Mouse (Mus musculus) hindbrain, postnatal 0 days (tissue): Measurements from ENCODE around the gene Rpain. TPM values are rescaled to one million over a fixed set of nuclear protein-coding genes. Genes with fewer than 3 reads are reported as not detected.

ENCODE experiments used
- ATAC-seq: fragments of 200-750 bp; cut with Nextera tagmentation; 2 replicates; pipeline ENCODE4 v1.8.0; 2017; ENCODE audit warnings: mild to moderate bottlenecking, moderate TSS enrichment, moderate library complexity
- DNase-seq: peaks from one replicate; pipeline ENCODE4 v3.0.0-alpha.2; 2015; ENCODE audit warnings: low spot score
- H3K27ac ChIP-seq: fragments of 300-500 bp; sonication (generic); 2 replicates; pipeline ENCODE4 v1.5.1; 2014; ENCODE audit warnings: mild to moderate bottlenecking
- H3K27me3 ChIP-seq: fragments of 300-500 bp; sonication (generic); 2 replicates; pipeline ENCODE4 v1.6.1; 2014; ENCODE audit warnings: low read length, mixed read lengths; ENCODE audit not compliant: insufficient read depth
- H3K36me3 ChIP-seq: fragments of 300-500 bp; sonication (generic); 2 replicates; pipeline ENCODE4 v1.6.1; 2014; ENCODE audit warnings: low read length, mixed read lengths; ENCODE audit not compliant: insufficient read depth
- H3K4me1 ChIP-seq: fragments of 300-500 bp; sonication (generic); 2 replicates; pipeline ENCODE4 v1.6.1; 2014; ENCODE audit warnings: antibody characterized with exemption, low read length, mixed read lengths; ENCODE audit not compliant: insufficient read depth
- H3K4me2 ChIP-seq: fragments of 300-500 bp; sonication (generic); 2 replicates; pipeline ENCODE4 v1.6.1; 2014; ENCODE audit warnings: low read depth, mild to moderate bottlenecking, low read length, moderate library complexity, mixed read lengths
- H3K4me3 ChIP-seq: fragments of 300-500 bp; sonication (generic); 2 replicates; pipeline ENCODE4 v1.5.1; 2014; ENCODE audit warnings: low read length
- H3K9ac ChIP-seq: fragments of 300-500 bp; sonication (generic); replicated peaks from 2 replicates; pipeline ENCODE4 v1.6.1; 2014; ENCODE audit warnings: mild to moderate bottlenecking, low read length, moderate library complexity, mixed read lengths
- H3K9me3 ChIP-seq: fragments of 300-500 bp; sonication (generic); 2 replicates; pipeline ENCODE4 v1.6.1; 2016; ENCODE audit warnings: low read length, mixed read lengths
- CTCF ChIP-seq: IDR thresholded peaks from 2 replicates; pipeline ENCODE4 v1.5.1; 2016; ENCODE audit warnings: antibody characterized with exemption, control low read depth, low read depth
- WGBS: fragments of 180-500 bp; shearing (Covaris S2); extraction: QIAGEN DNeasy Blood & Tissue Kit; methylation state at CpG from one replicate; pipeline ENCODE4 v1.1.7; 2014; 5-methylcytosine and 5-hydroxymethylcytosine counted together
- polyA plus RNA-seq: library from polyadenylated mRNA; unstranded; fragments of >200 nt; fragmentation: Nextera tagmentation; extraction: Ambion mirVana; gene quantifications from 2 replicates; pipeline ENCODE4 v1.2.1, GENCODE M21; 2015
- total RNA-seq: library from RNA; depleted of rRNA; stranded (reverse); fragments of >200 nt; gene quantifications from 2 replicates; pipeline ENCODE4 v1.2.3, GENCODE M21; 2014; rRNA removed

Rpain gene
- total and polyA plus RNA-seq, 2 experiments from 2014 or later: 17.7 to 65.8 TPM

GRCm38 (mm10) chr11:71012743-71013142 is 42.7 kb downstream of the Rpain start:
- H3K4me2 ChIP-seq: no peak overlapping the region
- no peak overlapping the region for H3K27ac ChIP-seq
- H3K9ac ChIP-seq: no peak overlapping the region
- no peak for TF ChIP-seq CTCF
- peaks cover 34% of the 10 kb centered on the region for H3K36me3 ChIP-seq
- 95% methylated on average over 7 of the region's 7 CpGs for WGBS
- H3K4me3 ChIP-seq: no peak overlapping the region
- DNase-seq: no peak
- no peak for ATAC-seq
- peaks cover 7% of the 10 kb centered on the region for H3K4me1 ChIP-seq
- no peaks in the 10 kb centered on the region for H3K9me3 ChIP-seq
- no peaks in the 10 kb centered on the region for H3K27me3 ChIP-seq

- TF ChIP-seq CTCF: no peak
- Histone ChIP-seq H3K27me3 (no peaks in the 10 kb centered on the region), H3K9me3 (no peaks in the 10 kb centered on the region), H3K9ac (no peak overlapping the region), H3K4me1 (peaks cover 16% of the 10 kb centered on the region), H3K36me3 (peaks cover 7% of the 10 kb centered on the region; the same call in 1 of the 2 replicates), H3K4me3 (no peak overlapping the region), H3K27ac (no peak overlapping the region), H3K4me2 (no peak overlapping the region)
- no peak for ATAC-seq
- WGBS: 96% methylated on average over 1 of the region's 1 CpGs
- DNase-seq: no peak
These were observed 47.0 kb downstream of the Rpain start for GRCm38 (mm10) chr11:71017051-71017450.

GRCm38 (mm10) chr11:71018416-71019200 is 48.6 kb downstream of the Rpain start:
- peaks cover 16% of the 10 kb centered on the region for H3K4me1 ChIP-seq
- H3K4me2 ChIP-seq: peak overlapping the region; percentile 69
- ATAC-seq (no peak), DNase-seq (no peak)
- no peak for TF ChIP-seq CTCF
- 5% methylated on average over 28 of the region's 28 CpGs for WGBS
- H3K27me3 ChIP-seq: no peaks in the 10 kb centered on the region
- H3K9me3 ChIP-seq: no peaks in the 10 kb centered on the region
- 0 out of 2 replicates have a peak, but pooled peaks cover 3% of the 10 kb centered on the region for H3K36me3 ChIP-seq
- peak overlapping the region; percentile 86 for H3K4me3 ChIP-seq
- peak overlapping the region; percentile 87 for H3K27ac ChIP-seq
- H3K9ac ChIP-seq: peak overlapping the region; percentile 92

GRCm38 (mm10) chr11:71019201-71020068 is 49.4 kb downstream of the Rpain start, which contains the start of the genes Mis12 and Derl2:
Gene Mis12, plus strand, starts transcription at chr11:71019611.
Gene Derl2, minus strand, starts transcription at chr11:71019841.
- Histone ChIP-seq H3K4me1 (peaks cover 16% of the 10 kb centered on the region), H3K9me3 (no peaks in the 10 kb centered on the region), H3K36me3 (no peaks in the 10 kb centered on the region), H3K4me2 (peak within 1 kb of the TSS; percentile 69), H3K9ac (peak within 1 kb of the TSS; percentile 92), H3K27ac (peak within 1 kb of the TSS; percentile 87), H3K27me3 (no peaks in the 10 kb centered on the region), H3K4me3 (peak within 1 kb of the TSS; percentile 86)
- DNase-seq (peak; percentile 98), ATAC-seq (peak; percentile 100)
- no peak for TF ChIP-seq CTCF
- under 1% methylated on average over 66 of the region's 71 CpGs for WGBS

Other genes starting within 250 kb of the Rpain start
- 6.8 and 9.8 TPM in 2 replicates for gene Zfp3, start 206.0 kb upstream of the Rpain start, total RNA-seq
- gene Zfp3, start 206.0 kb upstream of the Rpain start, polyA plus RNA-seq: 10.2 and 11.2 TPM in 2 replicates
- gene Scimp, start 157.6 kb upstream of the Rpain start, total RNA-seq: not detected in 2 replicates
- gene Scimp, start 157.6 kb upstream of the Rpain start, polyA plus RNA-seq: 0.14 TPM in 1 of 2 replicates, not detected in the other
- gene Rabep1, start 125.4 kb upstream of the Rpain start, total RNA-seq: 45.7 and 47.1 TPM in 2 replicates
- gene Rabep1, start 125.4 kb upstream of the Rpain start, polyA plus RNA-seq: 101 and 104 TPM in 2 replicates
- 63.9 and 64.0 TPM in 2 replicates for gene Nup88, start 240 bp upstream of the Rpain start, total RNA-seq
- gene Nup88, start 240 bp upstream of the Rpain start, polyA plus RNA-seq: 97.0 and 99.8 TPM in 2 replicates
- 14.9 and 22.0 TPM in 2 replicates for gene C1qbp, start 12.8 kb downstream of the Rpain start, total RNA-seq
- gene C1qbp, start 12.8 kb downstream of the Rpain start, polyA plus RNA-seq: 201 TPM in 2 replicates
- 22.9 and 24.3 TPM in 2 replicates for gene Dhx33, start 34.2 kb downstream of the Rpain start, total RNA-seq
- gene Dhx33, start 34.2 kb downstream of the Rpain start, polyA plus RNA-seq: 8.3 and 10.0 TPM in 2 replicates
- gene Mis12, start 49.4 kb downstream of the Rpain start, total RNA-seq: 6.1 and 12.5 TPM in 2 replicates
- 14.1 and 16.2 TPM in 2 replicates for gene Mis12, start 49.4 kb downstream of the Rpain start, polyA plus RNA-seq
- gene Derl2, start 49.6 kb downstream of the Rpain start, total RNA-seq: 25.7 and 31.5 TPM in 2 replicates
- 25.3 and 28.2 TPM in 2 replicates for gene Derl2, start 49.6 kb downstream of the Rpain start, polyA plus RNA-seq
- gene 6330403K07Rik, start 63.3 kb downstream of the Rpain start, total RNA-seq: 696 and 765 TPM in 2 replicates
- gene 6330403K07Rik, start 63.3 kb downstream of the Rpain start, polyA plus RNA-seq: 673 and 681 TPM in 2 replicates
- gene Nlrp1a, start 174.5 kb downstream of the Rpain start, total RNA-seq: 0.05 TPM in 1 of 2 replicates, not detected in the other
- 0.06 TPM in 1 of 2 replicates, not detected in the other for gene Nlrp1a, start 174.5 kb downstream of the Rpain start, polyA plus RNA-seq